Mouse (Mus musculus): ENCODE data around the gene Slit3.

Gene Slit3

DNA sequence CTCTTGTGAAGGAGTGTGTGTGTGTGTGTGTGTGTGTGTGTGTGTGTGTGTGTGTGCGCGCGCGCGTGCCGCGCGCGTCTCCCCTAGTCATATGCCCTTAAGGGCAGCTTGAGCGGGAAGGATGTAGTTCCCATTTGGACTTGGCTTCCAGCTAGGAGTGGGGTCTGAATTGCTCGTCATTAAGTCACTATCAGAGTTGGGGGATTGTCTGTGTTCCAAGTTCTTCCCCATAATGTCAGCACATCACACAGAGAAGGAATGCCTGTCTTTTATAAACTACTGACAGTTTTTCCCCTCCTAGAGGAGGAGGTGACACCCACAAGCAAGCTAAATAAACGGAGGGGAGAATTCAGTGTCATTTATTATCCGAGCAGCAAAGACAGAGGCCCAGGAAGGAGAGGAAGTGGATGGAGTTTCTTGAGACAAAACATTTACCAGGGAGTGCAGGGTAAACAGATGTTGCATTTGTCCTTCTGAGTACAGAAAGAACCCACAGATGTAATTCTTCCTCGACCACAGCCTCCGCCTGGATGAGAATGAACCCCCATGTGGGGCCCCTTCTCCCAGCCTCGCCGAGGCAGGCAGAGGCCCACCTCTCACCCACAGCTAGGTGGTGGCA lies 3.6 kb downstream of the Slit3 start:
- DNase-seq (ENCODE audit: low spot score in 2 of 2), result no peak

DNA sequence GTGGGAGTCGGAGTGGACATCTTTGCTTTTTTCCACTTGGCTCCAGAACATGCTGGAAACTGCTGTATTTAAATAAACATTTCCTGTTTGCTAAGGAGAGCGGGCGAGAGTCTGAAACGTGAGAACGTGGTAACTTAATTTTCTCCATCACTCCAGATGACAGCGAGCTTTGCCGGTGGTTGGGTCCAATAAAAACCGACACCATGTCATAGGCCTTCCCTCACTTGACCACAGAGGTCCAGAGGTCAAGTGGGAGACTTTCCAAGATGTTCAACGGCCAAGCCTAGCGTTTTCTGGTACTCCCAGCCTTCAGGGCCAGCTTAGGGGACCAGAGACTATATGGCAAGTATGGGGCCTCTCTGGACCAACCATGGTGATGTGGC lies 4.1 kb downstream of the Slit3 start:
- no peak for DNase-seq (ENCODE audit: low spot score in 2 of 2)

DNA sequence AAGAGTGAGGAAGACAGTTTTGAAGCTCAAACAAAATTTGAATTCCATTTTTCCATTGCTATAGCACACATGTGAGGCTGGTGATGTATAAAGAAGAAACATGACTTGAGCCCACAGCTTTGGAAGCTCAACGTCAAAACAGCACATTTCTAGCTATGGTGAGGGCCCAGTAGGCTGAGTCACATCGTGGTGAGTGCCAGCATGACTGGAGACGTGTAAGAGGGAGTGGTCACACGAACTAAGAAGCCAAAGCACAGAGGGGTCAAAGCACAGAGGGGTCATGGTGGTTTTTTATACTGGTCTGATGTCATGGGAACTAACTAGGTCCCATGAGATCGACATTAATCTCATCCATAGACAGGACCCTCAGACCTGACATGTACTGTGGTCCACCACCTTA lies 10.7 kb downstream of the Slit3 start:
- DNase-seq (ENCODE audit: low spot score in 2 of 2), result no peak

DNA sequence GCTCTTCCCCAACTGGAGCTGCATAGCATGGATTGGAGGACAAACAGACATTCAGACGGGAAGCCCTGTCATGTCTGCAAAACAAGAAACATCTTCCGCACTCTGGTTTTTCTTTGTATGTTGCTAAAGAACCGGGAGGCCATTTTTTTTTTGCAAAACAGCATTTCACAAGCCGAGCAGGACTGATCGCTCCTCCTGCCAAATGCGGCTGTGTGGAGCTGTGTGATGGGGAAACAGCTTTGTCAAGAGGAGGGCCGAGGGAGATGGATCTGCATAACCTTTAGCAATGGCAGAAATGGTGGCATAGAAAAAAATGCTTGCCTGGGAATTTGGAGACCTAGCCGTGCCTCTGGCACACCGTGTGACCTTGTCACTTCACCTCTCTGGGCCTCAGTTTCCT lies 15.6 kb downstream of the Slit3 start:
- DNase-seq (ENCODE audit: low spot score in 2 of 2), result no peak

DNA sequence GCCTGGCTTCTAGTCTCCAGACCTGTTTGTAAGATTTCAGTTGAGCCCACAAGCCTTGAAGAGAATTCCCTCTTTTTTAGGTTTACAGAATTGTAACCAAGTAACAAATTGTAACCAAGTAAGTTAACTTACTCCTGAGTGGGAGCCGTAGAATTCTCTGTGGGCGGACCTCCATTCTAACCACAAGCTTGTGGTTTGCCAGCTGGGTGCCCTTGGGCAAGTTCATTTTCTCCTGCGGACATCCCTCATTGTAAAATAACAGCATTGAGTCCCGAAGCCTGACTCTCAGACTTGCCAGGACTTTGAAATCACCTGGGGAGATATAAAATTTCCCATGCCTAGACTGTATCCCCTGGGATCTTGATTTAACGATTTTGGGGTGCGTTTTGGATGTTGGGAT lies 19.1 kb downstream of the Slit3 start:
- no peak for DNase-seq (ENCODE audit: low spot score in 2 of 2)

DNA sequence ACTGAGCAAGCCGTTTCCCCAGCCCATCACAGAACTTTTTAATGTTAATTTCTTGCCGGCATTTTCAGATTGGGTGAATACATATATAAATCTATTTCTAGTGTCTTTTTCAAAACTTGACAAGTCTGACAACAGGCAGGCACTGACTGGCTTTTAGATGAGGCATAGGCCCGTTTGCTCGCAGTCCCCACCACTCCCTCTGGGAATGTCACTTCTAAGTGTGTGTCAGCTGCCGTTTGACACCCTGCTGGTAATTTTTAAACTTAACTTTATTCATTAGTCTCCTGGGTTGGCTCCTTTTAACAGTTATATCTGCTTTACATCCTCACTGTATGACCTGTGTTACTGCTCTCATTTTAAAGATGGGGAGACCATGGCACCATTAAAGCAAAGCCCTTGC lies 21.2 kb downstream of the Slit3 start:
- DNase-seq (ENCODE audit: low spot score in 2 of 2), result no peak

DNA sequence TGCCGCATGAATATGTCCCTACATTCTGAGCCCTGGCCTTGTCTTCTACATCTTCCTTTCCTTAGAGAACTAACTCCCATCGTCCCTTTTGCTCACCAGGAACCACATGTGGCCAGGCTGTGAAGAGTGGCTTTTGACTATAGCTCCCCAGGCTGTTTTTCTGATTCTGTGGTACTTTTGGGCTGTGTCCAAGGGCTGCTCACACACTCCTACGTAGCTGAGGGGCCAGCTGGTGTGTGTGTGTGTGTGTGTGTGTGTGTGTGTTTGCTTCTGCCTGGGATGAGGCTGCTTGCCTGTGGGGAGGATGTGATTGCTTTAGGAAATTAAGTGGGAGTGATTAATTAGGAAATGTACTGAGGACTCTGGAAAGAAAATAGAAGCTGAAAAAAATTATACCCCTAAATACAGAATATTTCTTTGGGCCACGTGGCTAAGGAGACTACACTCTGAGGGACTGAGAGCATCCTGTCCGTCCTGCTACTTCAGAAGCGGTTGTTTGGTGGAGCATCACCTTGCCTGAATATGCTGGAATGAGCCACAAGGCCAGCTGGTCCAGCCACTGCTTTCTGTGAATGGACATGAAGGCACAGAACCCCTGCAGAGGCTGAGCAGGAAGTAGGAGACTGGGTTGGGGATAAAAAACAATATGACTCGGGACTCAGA lies 21.8 kb downstream of the Slit3 start:
- DNase-seq (ENCODE audit: low spot score in 2 of 2), result peak; percentile 82 to 88

DNA sequence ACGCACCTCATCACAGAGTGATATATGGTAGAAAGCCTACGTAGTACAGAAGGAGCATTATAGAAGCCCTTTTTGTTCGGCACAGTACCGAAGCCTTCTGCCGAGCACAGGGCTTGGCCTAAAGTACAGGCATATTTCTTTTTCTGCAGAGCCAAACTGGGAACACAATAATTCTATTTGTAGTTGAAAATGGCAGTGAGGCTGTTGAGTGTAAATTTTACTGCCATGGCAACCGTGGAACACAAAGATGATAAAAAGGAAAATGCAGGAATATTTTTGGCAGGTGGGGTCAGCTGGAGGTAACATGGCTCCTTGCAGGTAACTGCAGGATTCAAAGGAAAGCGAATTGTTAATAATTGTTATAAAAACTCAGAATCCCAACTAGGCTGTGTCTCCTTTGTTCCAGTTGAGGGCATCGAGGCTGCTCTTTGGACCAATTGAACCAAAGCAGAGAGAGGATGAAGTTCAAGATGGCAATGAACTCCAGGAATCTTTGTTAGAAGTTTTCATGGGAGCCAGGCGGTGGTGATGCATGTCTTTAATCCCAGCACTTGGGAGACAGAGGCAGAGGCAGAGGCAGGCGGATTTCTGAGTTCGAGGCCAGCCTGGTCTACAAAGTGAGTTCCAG lies 26.9 kb downstream of the Slit3 start:
- peak in 1 of 2 experiments; percentile 48 for DNase-seq (ENCODE audit: low spot score in 2 of 2)

DNA sequence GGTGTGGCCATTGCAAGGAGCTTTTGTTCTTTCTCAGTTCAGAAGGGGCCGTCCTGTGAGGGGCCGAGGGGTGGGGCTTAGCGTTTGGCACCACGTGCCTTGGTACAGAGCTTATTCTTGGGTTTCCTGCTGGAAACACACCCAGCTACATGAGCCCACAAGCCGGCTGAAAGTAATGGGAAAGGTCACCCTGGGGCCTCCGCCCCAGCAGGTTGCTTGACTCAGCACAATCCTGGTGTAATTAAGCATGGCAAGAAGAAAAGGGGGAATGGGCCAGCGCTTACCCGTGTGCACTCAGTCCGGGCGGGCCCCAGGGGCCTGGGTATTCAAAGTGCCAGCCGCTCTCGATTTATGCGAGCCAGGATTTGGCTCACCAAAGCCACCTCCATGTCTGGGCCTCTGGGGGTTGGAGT lies 30.5 kb downstream of the Slit3 start:
- no peak for DNase-seq (ENCODE audit: low spot score in 2 of 2)

DNA sequence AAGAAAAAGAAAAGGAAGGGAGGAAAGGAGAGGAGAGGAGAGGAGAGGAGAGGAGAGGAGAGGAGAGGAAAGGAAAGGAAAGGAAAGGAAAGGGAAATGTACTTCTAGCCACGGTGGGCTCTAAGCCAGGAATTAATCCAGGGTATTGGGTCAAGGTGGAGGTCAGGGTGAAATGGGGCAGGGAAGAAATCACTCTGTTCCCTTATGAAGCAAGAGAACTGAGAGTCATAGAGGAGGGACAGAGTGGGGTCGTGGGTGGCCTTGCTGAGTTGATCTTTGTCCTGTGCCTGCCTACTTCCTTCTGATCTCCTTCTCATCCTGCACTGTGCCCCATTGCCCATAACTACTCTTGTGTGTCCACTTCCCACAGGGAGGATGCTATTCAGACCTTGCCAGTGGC lies 31.9 kb downstream of the Slit3 start:
- DNase-seq (ENCODE audit: low spot score in 2 of 2), result no peak

DNA sequence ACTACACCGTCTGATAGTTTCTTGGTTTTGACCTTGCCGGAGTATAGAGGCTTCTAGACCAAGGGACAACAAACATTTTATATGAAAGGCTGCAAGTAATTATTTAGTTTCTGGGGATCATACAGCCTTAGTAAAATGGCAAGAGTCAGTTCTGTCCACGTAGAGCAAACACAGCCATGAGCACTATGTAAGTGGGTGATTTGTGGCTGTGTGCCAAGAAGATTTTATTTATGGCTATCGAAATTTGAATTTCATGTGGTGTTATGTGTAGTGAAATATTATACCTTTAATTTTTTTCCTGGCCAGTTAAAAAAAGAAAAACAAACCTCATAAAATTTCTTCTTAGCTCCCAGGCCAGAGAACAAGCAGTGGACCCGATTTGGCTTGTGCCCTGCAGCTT lies 33.4 kb downstream of the Slit3 start:
- DNase-seq (ENCODE audit: low spot score in 2 of 2), result no peak

DNA sequence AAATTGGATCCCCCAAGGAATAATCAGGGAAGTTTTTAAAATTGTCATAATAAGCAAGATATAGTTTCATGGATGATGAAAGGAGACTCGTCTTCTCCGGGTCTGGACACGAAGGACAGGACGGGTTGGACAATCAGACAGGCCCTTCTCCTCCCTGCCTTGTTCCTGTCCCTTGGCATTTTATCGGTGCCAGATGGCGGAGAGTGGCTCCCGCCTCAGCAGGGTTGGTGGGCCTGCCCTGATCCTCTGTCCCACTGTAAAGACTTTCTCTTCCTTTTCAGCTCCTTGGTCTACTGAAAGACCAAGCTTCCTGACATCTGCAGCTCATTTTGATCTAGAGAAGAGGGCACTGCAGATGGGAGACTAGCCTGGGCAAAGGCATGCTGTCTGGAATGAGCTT lies 34.3 kb downstream of the Slit3 start:
- DNase-seq (ENCODE audit: low spot score in 2 of 2), result no peak

DNA sequence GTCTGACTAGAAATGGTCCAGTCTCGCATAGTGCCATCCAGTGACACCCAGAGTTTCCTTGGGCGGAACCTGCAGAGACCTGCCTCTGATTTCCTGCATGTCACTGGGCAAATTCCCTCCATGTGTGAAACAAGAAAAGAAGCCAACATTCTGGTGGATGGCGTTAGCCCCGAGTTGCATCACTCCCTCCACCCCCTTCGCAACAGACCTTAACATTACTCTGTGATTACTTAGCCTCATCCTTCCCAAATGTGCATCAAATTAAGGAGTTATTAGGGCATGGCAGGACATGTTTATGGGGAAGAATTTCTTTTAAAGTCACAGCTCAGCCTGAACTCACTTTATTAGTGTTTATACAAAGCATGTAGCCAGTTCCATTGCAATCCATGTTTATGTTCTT lies 35.7 kb downstream of the Slit3 start:
- DNase-seq (ENCODE audit: low spot score in 2 of 2), result no peak

DNA sequence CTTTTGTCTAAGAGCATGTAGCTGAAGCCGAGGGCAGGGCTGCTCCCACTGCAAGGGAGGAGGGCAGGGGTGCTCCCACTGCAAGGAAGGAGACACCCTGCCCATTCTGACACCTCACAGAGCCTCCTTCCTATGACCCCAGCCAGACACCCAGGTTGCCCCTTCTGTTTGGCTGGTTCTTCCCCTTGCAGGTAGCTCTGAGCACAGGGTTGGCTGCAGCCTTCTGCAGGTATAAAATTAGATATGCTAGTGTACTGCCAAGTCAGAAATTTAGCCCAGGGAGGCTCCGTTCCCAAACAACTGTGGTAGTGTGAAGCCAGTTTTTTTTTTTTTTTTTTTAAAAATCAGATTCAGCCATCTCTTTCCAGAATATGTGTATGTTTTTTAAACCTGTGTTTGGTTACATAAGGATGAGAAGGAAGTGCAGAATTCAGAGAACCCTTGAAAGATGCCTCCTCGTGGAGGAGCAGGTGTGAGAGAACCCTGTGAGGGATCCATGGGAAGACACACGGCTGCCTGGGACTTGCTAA lies 39.7 kb downstream of the Slit3 start:
- DNase-seq (ENCODE audit: low spot score in 2 of 2), result peak; percentile 44

DNA sequence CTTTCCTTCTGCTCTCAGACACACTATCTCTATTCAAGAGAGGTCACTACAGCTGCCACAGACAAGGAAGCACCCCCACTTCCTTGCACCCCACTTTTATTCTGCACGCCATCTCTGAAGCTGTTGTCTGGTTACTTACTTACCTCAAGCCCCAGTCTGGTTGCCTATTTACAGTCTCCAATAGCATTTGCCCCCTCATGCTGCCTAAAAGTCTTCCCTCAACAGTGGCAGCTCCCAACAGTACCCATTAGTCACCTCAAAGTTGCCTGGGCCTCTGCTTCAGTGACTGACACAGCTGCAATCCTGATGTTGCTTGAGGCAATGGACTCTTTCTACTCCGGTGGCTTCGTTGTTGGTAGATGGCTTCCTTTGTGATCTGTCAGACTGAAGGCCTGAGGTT lies 42.4 kb downstream of the Slit3 start:
- DNase-seq (ENCODE audit: low spot score in 2 of 2), result no peak

DNA sequence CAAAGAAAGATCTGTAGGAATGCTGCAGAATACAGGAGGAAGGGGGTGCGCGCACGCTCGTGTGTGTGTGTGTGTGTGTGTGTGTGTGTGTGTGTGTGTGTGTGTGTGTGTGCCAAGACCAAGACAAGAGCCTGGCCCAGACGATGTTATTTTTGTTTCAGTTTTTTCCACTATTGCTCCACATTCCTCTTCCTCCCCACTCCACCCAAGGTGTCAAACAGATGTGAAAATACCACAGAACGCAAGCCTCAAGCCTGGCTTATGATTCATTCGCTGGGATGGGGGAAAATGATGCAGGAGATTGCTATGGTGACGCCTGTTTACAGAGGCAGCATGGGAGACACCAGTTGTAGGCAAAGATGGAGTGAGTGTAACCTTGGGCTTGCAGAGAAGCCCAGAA lies 46.2 kb downstream of the Slit3 start:
- DNase-seq (ENCODE audit: low spot score in 2 of 2), result no peak

DNA sequence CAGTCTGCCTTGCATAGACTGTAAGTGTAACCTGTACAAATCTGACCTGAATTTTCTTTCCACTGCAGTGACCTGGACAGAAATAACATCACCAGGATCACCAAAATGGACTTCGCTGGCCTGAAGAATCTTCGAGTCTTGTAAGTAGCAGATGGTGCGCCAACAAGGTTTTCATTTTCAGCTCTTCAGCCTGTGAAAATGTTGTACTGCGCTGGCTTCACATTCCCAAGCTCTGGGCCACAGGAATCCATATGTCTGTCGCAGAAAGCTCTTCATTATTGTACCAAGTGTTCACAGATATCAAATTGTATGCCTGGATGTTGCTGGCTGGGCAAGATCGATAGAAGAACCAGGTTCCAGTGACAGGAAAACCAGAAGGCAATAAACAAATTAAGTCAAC lies 50.5 kb downstream of the Slit3 start:
- DNase-seq (ENCODE audit: low spot score in 2 of 2), result no peak

DNA sequence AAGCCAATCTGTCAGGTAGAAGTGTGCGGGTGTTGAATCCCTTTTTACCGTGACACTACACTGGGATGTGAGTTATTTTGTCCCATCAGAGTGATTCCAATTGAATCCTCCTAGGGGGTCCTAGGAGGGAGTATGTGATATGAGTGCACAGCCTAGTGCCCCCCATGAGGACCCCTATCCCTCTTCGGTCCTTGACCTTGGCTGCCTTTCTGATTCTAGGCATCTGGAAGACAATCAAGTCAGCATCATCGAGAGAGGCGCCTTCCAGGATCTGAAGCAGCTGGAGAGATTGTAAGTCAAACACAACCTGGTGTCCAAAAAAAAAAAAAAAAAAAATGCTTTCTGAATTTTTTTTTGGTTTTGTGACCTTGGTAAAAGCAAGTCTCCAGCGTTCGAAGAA lies 56.5 kb downstream of the Slit3 start:
- no peak for DNase-seq (ENCODE audit: low spot score in 2 of 2)

DNA sequence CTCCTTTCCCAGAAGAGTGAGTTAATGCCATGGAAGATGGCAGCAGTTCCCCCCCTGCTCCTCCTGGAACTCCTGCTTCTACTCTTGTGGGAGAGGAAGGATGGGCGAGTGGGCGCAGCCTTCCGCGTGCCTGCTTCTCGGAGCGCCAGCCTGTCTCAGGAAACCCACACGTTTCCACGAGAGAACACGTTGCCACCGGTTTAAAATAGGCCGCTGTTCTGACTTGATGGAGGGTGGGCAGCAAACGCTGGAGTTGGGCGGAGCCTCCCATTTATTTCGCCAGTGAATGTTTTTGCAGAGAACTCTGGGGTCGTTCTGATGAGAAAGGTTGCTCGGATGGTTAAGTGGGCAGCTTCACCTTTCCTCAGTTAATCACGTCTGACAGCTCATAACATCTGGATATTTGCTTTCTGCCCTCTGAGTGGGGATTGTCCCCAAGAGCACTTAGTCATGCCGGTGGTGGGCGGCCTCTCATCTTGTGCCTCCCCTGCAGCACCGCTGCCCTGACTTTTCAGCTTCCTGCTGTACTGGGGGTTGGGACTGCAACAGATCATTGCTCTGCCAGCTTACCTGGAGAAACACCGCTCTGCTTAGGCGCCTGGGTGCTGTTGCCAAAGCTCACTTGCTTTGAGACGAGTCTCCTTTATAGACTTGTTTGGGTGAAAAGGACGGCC lies 57.3 kb downstream of the Slit3 start:
- DNase-seq (ENCODE audit: low spot score in 2 of 2), result peak; percentile 75 to 81

DNA sequence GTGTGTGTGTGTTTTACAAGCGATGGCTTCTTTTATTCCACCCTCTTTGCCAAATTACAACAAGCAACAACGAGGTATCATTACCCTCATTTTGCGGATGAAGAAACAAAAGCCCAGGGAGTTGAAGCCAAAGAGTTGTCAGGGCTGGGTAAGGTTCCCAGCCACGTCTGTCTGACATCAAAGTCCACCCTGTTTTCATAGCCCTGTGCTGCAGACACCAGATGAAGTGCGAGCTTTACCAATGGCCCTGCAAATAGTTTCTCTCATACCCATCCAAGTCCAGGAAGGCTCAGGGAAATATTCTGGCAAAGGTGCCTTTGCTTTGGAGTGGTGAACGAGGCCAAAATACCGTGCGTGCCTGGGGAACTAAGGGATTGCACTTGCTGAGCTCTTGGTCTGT lies 58.3 kb downstream of the Slit3 start:
- no peak for DNase-seq (ENCODE audit: low spot score in 2 of 2)

DNA sequence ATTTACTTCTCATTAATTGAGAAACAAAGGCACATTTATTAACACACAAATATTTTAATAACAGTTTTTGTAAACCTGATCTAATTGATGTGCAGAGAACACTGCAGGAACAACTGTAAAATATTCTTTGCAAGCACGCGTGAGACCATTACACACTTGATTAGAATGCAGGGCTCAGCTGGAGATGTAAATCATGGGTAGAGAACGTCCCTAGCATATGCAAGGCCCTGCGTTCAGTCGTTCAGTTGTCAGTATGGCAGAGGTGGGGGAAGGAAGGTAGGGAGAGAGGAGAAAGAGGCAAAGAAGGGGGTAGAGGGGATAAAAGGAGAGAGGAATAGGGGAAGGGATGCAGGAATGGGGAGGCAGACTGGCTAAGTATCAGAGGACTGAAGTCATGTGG lies 61.9 kb downstream of the Slit3 start:
- DNase-seq (ENCODE audit: low spot score in 2 of 2), result no peak

DNA sequence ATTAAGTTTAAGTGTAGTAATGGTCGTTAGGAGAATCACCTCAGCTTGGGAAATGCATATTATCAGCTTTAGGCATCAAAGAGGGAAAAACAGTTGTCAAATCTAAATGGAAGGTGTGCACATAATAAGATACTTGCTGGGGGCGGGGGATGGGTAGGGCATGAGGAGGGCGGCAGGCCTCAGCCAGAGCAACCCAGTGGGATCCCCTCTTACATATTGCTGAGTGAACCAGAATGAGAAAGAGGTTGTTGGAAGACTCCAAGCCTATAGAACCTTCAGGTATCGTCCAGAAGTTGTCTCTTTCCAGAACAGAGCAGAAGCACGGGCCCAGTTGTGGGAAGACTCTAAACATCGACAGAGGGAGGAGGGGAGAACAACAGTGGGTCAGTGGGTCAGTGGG lies 73.8 kb downstream of the Slit3 start:
- no peak for DNase-seq (ENCODE audit: low spot score in 2 of 2)

DNA sequence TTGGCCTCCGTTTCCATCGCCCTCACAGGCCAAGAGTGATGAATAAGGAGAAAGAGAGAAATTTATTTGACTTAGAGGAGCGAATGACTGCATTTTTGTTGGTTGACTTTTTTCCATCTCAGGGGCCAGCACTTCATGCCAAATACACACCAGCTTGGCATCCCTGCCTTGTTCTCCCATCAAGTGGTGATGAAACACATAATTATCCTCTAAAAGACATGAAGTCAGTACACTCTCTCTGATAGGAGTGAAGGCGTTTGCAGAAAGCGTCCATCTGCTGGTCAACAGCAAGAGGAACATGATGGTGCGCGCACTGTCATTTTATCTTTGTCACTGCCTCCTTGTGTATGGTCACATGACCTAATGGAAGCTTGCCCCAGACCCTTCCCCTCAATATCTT lies 75.8 kb downstream of the Slit3 start:
- no peak for DNase-seq (ENCODE audit: low spot score in 2 of 2)
